Mouse (Mus musculus) limb, embryonic 14.5 days (tissue): ENCODE results near the gene Tgm7. TPM values are rescaled to one million over a fixed set of nuclear protein-coding genes. Genes with fewer than 3 reads are reported as not detected.

Source experiments
- ATAC-seq: fragments of 200-750 bp; cut with Nextera tagmentation; 2 replicates; pipeline ENCODE4 v1.8.0; 2017; ENCODE audit warnings: low read depth, moderate number of reproducible peaks, moderate TSS enrichment; ENCODE audit not compliant: low FRiP score
- DNase-seq: peaks from one replicate; pipeline ENCODE4 v3.0.0-alpha.2; 2015; ENCODE audit warnings: low spot score
- H3K27ac ChIP-seq: fragments of 300-500 bp; sonication (generic); replicated peaks from 2 replicates; pipeline ENCODE4 v1.5.1; 2014; ENCODE audit warnings: low read depth, mild to moderate bottlenecking, low read length, moderate library complexity, mixed read lengths
- H3K27me3 ChIP-seq: fragments of 300-500 bp; sonication (generic); 2 replicates; pipeline ENCODE4 v1.6.1; 2014; ENCODE audit warnings: low read length, mixed read lengths; ENCODE audit not compliant: control insufficient read depth, insufficient read depth
- H3K36me3 ChIP-seq: fragments of 300-500 bp; sonication (generic); 2 replicates; pipeline ENCODE4 v1.6.1; 2014; ENCODE audit warnings: mild to moderate bottlenecking, low read length, moderate library complexity, mixed read lengths; ENCODE audit not compliant: control insufficient read depth, insufficient read depth
- H3K4me1 ChIP-seq: fragments of 300-500 bp; sonication (generic); 2 replicates; pipeline ENCODE4 v1.6.1; 2014; ENCODE audit warnings: antibody characterized with exemption, low read length, mixed read lengths; ENCODE audit not compliant: control insufficient read depth, insufficient read depth
- H3K4me2 ChIP-seq: fragments of 300-500 bp; sonication (generic); replicated peaks from 2 replicates; pipeline ENCODE4 v1.6.1; 2014; ENCODE audit warnings: low read depth, mild to moderate bottlenecking, low read length, moderate library complexity; ENCODE audit not compliant: severe bottlenecking
- H3K4me3 ChIP-seq: fragments of 300-500 bp; sonication (generic); replicated peaks from 2 replicates; pipeline ENCODE4 v1.5.1; 2014; ENCODE audit warnings: low read length
- H3K9ac ChIP-seq: fragments of 300-500 bp; sonication (generic); 2 replicates; pipeline ENCODE4 v1.6.1; 2014; ENCODE audit warnings: mild to moderate bottlenecking, low read depth, low read length, moderate library complexity; ENCODE audit not compliant: severe bottlenecking
- H3K9me3 ChIP-seq: fragments of 300-500 bp; sonication (generic); 2 replicates; pipeline ENCODE4 v1.6.1; 2016; ENCODE audit warnings: low read length; ENCODE audit not compliant: control insufficient read depth
- POLR2A ChIP-seq: fragments of 200-500 bp; IDR thresholded peaks from 2 replicates; pipeline ENCODE4 v1.8.0; 2012; ENCODE audit warnings: inconsistent platforms, mild to moderate bottlenecking, moderate library complexity, borderline replicate concordance; ENCODE audit not compliant: insufficient read depth, insufficient read length; ENCODE audit errors: extremely low read depth
- WGBS: fragments of 180-500 bp; shearing (Covaris S2); extraction: QIAGEN DNeasy Blood & Tissue Kit; methylation state at CpG from one replicate; pipeline ENCODE4 v1.1.7; 2014; 5-methylcytosine and 5-hydroxymethylcytosine counted together
- polyA plus RNA-seq, 2 experiments: library from polyadenylated mRNA; depleted of rRNA in 1 of 2; stranded (reverse) in 1 of 2; unstranded in 1 of 2; fragments of >200 nt; fragmentation: Nextera tagmentation in 1 of 2; extraction: Ambion mirVana in 1 of 2; gene quantifications; 2 replicates each; pipeline versions ENCODE4 v1.2.1 to v1.2.3; 2012 to 2014

The Tgm7 gene
- polyA plus RNA-seq, 2 experiments = 0.05 TPM; not detected in 1

DNA sequence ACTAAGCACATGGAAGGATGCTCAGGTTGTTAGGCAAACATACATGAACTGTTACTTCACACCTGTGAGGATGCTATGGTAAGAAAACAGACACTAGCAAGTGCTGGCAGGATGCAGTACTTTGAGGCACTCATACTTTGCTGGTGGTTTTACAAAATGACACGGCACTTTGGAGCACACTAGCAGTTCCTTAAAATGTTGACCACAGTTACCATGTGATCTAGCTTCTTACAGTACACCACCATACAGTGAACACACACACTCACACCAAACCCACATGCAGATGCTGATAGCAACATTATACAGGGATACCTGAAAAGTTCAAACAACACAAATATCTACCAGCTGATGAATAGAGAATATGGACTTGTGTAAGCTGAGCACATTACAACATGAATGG, 27.0 kb downstream of the Tgm7 start:
- no peak for TF ChIP-seq POLR2A
- Histone ChIP-seq H3K4me1 (no peaks in the 10 kb centered on the region; the same call in 1 of the 2 replicates), H3K9ac (no peak overlapping the region), H3K4me2 (no peak overlapping the region), H3K9me3 (no peaks in the 10 kb centered on the region), H3K27me3 (no peaks in the 10 kb centered on the region), H3K27ac (no peak overlapping the region), H3K36me3 (no peaks in the 10 kb centered on the region), H3K4me3 (no peak overlapping the region)
- 88% methylated on average over 1 of the region's 1 CpGs for WGBS
- DNase-seq = no peak
- no peak for ATAC-seq

DNA sequence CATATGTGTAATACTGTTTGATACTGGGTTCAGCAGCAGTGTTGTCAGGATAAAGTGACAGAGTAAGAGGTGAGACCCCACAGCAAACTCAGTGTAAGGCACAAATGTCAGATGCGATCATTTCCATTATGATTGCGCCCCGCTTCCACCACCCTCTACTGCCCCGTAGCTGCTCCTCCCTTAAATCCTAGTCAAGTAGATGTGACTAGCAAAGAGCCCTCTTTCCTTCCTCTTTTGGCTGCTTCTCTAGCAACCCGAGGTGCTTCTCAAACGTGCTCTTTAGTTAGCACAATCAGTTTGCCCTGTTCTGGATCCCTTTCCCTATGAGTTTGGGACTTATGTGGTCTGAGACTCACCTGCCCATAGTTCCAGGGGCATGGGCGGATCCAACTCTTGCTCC, 34.8 kb downstream of the Tgm7 start:
- Histone ChIP-seq H3K9ac (no peak overlapping the region), H3K4me3 (no peak overlapping the region), H3K27me3 (no peaks in the 10 kb centered on the region), H3K4me2 (no peak overlapping the region), H3K27ac (no peak overlapping the region), H3K4me1 (no peaks in the 10 kb centered on the region), H3K36me3 (no peaks in the 10 kb centered on the region), H3K9me3 (no peaks in the 10 kb centered on the region)
- ATAC-seq = no peak
- 83% methylated on average over 7 of the region's 7 CpGs for WGBS
- DNase-seq = no peak
- TF ChIP-seq POLR2A = no peak

DNA sequence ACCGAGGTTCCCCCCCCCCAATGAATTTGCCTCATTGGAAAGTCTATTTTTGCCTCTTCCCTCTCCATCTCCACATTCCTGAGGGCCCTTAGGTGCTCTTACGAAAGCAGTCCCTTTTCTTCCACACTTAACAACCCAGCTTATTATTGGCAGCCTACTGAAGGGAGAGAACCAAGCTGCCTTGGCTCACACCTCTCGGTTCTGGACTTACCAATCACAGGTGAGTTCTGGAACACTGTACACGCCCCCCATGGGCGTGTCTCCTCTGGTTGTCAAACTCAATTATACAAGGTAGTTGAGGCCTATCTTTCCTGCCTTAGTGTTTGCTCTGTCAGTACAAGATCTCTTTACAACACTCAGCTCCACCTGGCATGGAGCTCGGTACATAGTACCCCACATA, 37.7 kb downstream of the Tgm7 start:
- Histone ChIP-seq H3K4me3 (no peak overlapping the region), H3K36me3 (no peaks in the 10 kb centered on the region), H3K27me3 (no peaks in the 10 kb centered on the region), H3K4me1 (no peaks in the 10 kb centered on the region), H3K9me3 (no peaks in the 10 kb centered on the region), H3K9ac (no peak overlapping the region), H3K4me2 (no peak overlapping the region), H3K27ac (no peak overlapping the region)
- no peak for TF ChIP-seq POLR2A
- DNase-seq = no peak
- 84% methylated on average over 6 of the region's 6 CpGs for WGBS
- ATAC-seq = no peak

DNA sequence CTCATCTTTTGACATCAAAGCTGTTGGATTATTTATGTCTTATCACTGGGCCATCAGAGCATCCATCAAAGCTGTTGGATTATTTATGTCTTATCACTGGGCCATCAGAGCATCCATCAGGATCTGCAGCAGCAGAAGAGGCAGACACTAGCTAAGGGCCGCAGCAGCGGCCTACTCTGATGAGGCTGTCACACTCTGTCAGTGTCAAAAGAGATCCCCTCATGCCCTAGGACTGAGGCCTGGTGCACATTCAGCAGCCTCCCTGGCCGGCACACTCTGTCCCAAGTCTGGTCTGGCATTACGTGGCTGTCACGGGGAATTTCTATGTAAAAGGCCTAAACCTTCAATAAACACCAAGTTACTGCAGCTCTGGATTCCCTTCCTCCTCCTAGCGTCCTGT, 40.1 kb downstream of the Tgm7 start:
- ATAC-seq = no peak
- no peak for DNase-seq
- no peak overlapping the region for H3K4me3 ChIP-seq
- H3K9ac ChIP-seq = no peak overlapping the region
- no peaks in the 10 kb centered on the region for H3K9me3 ChIP-seq
- no peak overlapping the region for H3K4me2 ChIP-seq
- WGBS = 68% methylated on average over 6 of the region's 6 CpGs
- no peaks in the 10 kb centered on the region for H3K27me3 ChIP-seq
- H3K36me3 ChIP-seq = no peaks in the 10 kb centered on the region
- no peaks in the 10 kb centered on the region for H3K4me1 ChIP-seq
- H3K27ac ChIP-seq = no peak overlapping the region
- no peak for TF ChIP-seq POLR2A

DNA sequence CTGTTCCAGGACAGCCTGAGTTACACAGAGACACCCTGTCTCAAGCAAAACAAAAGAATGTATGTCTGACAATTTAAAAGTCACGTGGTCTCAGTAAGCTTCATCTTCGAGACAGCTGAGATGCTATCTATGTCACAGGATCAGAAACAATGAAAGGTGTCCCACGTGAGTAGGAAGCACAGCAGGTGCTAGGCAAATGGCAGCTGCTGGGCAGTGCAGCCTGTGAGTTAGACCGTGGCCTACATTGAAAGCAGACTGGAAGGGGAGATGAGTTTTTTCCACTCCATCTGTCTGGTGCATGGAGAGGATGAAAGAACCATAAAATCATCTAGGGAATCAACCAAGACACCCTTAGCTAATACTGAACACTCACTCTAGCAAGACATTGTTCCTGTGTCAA, 42.5 kb downstream of the Tgm7 start:
- ATAC-seq (no peak), DNase-seq (no peak)
- Histone ChIP-seq H3K4me1 (no peaks in the 10 kb centered on the region), H3K27me3 (no peaks in the 10 kb centered on the region), H3K4me2 (no peak overlapping the region), H3K36me3 (no peaks in the 10 kb centered on the region), H3K27ac (no peak overlapping the region), H3K9me3 (no peaks in the 10 kb centered on the region), H3K4me3 (no peak overlapping the region), H3K9ac (no peak overlapping the region)
- 58% methylated on average over 4 of the region's 4 CpGs for WGBS
- no peak for TF ChIP-seq POLR2A

DNA sequence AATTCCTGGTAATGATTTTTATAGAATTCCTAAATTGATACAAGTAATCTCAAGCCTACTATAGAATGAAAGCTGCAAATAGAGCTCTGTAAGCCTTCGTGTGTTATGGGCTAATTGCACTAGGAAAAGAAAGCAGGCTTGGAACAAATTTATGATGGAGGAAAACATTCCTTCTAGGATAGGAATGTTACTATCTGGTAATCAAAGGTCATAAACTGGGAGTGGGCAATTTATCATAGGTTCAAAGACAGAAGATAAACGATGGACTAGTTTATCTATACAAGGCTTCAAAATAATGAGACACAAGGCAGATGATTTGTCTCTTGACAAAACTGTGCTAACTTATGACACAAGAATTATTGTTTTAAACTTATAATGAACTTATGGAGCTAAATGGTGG, 48.3 kb downstream of the Tgm7 start:
- Histone ChIP-seq H3K9me3 (no peaks in the 10 kb centered on the region), H3K4me1 (no peaks in the 10 kb centered on the region), H3K9ac (no peak overlapping the region), H3K4me3 (no peak overlapping the region), H3K27ac (no peak overlapping the region), H3K36me3 (no peaks in the 10 kb centered on the region), H3K4me2 (no peak overlapping the region), H3K27me3 (no peaks in the 10 kb centered on the region)
- ATAC-seq (no peak), DNase-seq (no peak)
- TF ChIP-seq POLR2A = no peak
- 69% methylated on average over 2 of the region's 2 CpGs for WGBS
